Mouse (Mus musculus): ENCODE data around the gene Phf1. TPM values are rescaled to one million over a fixed set of nuclear protein-coding genes. Genes with fewer than 3 reads are reported as not detected.
"Not testable (repeated sequence)": the region's sequence is repeated elsewhere in the genome, so short reads cannot be mapped to it uniquely, and the experiment has no call there.

The Phf1 gene
- polyA plus RNA-seq, 1 experiment = 67.1 TPM

- WGBS = under 1% methylated on average over 69 of the region's 72 CpGs
- Histone ChIP-seq H3K27me3 (ENCODE audit: control insufficient read depth, insufficient read depth, low read length) (no peaks in the 10 kb centered on the region), H3K4me3 (ENCODE audit: low read depth, low read length) (peak within 1 kb of the TSS; percentile 94), H3K36me3 (ENCODE audit: control insufficient read depth, insufficient read depth, low read length) (no peaks in the 10 kb centered on the region), H3K27ac (ENCODE audit: insufficient read depth, low read depth, low read length) (no peak within 1 kb of the TSS; the same call in 1 of the 2 replicates), H3K4me1 (ENCODE audit: control insufficient read depth, insufficient read depth, insufficient read length, low read length) (no peaks in the 10 kb centered on the region)
- TF ChIP-seq POLR2A (IDR thresholded peaks at IDR 0.05; ENCODE audit: low read depth, low read length) = peak; percentile 34; the same call in 1 of the 2 replicates
- peak; percentile 99 for TF ChIP-seq CTCF (IDR thresholded peaks at IDR 0.05; ENCODE audit: extremely low read depth, insufficient read length, insufficient replicate concordance, low read depth, low read length)
Observed at GRCm38 (mm10) chr17:26916711-26917482, 16.0 kb upstream of the Phf1 start, which contains the start of gene Kifc5b. Kifc5b (plus strand) TSS chr17:26917091.

DNA sequence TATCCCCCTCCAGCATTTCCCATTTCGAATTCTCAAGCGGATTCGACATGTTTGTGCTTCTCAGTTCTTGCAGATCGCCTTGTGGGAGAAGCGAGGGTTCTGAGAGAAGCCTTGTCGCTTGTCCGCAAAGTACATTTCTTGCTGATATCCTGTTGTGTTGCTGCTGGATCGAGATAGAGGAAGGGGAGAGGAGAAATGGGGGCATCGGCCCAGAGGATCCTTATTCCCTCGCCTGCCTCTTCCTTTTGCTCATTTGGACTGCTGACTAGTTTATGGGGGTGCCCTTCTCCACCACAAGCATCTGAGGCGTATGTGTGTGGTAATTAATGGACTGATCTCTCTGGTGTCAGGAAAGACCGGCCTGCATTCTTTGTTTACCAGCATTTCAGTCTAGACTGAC, 15.3 kb upstream of the Phf1 start:
- H3K4me1 ChIP-seq (ENCODE audit: control insufficient read depth, insufficient read depth, insufficient read length, low read length); H3K27ac ChIP-seq (ENCODE audit: insufficient read depth, low read depth, low read length); H3K36me3 ChIP-seq (ENCODE audit: control insufficient read depth, insufficient read depth, low read length); H3K27me3 ChIP-seq (ENCODE audit: control insufficient read depth, insufficient read depth, low read length): not testable (repeated sequence)
- peak overlapping the region; percentile 94 for H3K4me3 ChIP-seq (ENCODE audit: low read depth, low read length)
- WGBS = 1% methylated on average over 12 of the region's 12 CpGs

- Histone ChIP-seq H3K27ac (ENCODE audit: insufficient read depth, low read depth, low read length) (no peak overlapping the region), H3K27me3 (ENCODE audit: control insufficient read depth, insufficient read depth, low read length) (no peaks in the 10 kb centered on the region), H3K36me3 (ENCODE audit: control insufficient read depth, insufficient read depth, low read length) (peaks cover 1% of the 10 kb centered on the region; the same call in 1 of the 2 replicates), H3K4me3 (ENCODE audit: low read depth, low read length) (no peak overlapping the region), H3K4me1 (ENCODE audit: control insufficient read depth, insufficient read depth, insufficient read length, low read length) (no peaks in the 10 kb centered on the region)
- WGBS = 58% methylated on average over 2 of the region's 2 CpGs
- no peak for TF ChIP-seq POLR2A (IDR thresholded peaks at IDR 0.05; ENCODE audit: low read depth, low read length)
Observed at GRCm38 (mm10) chr17:26918343-26918742, 14.5 kb upstream of the Phf1 start.

- not testable (repeated sequence) for H3K4me3 ChIP-seq (ENCODE audit: low read depth, low read length); H3K27ac ChIP-seq (ENCODE audit: insufficient read depth, low read depth, low read length); H3K4me1 ChIP-seq (ENCODE audit: control insufficient read depth, insufficient read depth, insufficient read length, low read length); H3K36me3 ChIP-seq (ENCODE audit: control insufficient read depth, insufficient read depth, low read length); H3K27me3 ChIP-seq (ENCODE audit: control insufficient read depth, insufficient read depth, low read length)
- WGBS = 27% methylated on average over 2 of the region's 2 CpGs
Observed at GRCm38 (mm10) chr17:26919516-26919915, 13.3 kb upstream of the Phf1 start.

DNA sequence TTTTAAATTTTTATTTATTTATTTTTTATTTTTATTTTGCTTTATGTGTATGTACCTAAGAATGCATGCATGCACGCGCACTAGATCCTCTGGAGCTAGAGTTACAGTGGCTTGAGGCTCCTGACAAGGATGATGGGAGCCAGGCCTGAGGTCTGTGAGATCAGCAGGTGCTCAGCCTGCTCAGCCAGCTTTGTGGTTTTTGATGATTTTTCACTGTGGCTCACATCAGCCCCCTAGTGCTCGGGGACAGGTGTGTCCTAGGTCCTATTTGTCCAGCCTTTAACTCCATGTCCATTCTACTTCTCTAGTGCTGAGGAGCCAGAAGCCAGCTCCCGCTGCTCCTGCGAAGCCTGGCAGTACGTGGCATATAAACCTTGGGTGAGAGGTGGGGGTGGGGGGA, 10.5 kb upstream of the Phf1 start:
- not testable (repeated sequence) for H3K36me3 ChIP-seq (ENCODE audit: control insufficient read depth, insufficient read depth, low read length); H3K27me3 ChIP-seq (ENCODE audit: control insufficient read depth, insufficient read depth, low read length); H3K4me1 ChIP-seq (ENCODE audit: control insufficient read depth, insufficient read depth, insufficient read length, low read length); H3K27ac ChIP-seq (ENCODE audit: insufficient read depth, low read depth, low read length); H3K4me3 ChIP-seq (ENCODE audit: low read depth, low read length)
- 95% methylated on average over 6 of the region's 6 CpGs for WGBS

DNA sequence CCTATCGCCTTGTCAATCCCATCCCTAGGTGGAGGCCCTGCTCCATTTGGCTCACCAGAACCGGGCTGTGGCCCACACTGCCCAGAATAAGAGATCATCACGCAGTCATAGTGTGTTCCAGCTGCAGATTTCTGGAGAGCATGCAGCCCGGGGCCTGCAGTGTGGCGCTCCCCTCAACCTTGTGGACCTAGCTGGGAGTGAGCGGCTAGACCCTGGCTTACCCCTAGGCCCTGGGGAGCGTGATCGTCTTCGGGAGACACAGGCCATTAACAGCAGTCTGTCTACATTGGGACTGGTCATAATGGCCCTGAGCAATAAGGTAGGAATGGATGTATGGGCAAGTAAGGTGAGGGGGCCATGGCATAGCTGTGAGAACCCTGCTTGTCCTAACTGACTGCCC, 7.4 kb upstream of the Phf1 start:
- H3K27ac ChIP-seq (ENCODE audit: insufficient read depth, low read depth, low read length); H3K4me1 ChIP-seq (ENCODE audit: control insufficient read depth, insufficient read depth, insufficient read length, low read length); H3K27me3 ChIP-seq (ENCODE audit: control insufficient read depth, insufficient read depth, low read length); H3K36me3 ChIP-seq (ENCODE audit: control insufficient read depth, insufficient read depth, low read length); H3K4me3 ChIP-seq (ENCODE audit: low read depth, low read length): not testable (repeated sequence)
- WGBS = 96% methylated on average over 9 of the region's 9 CpGs

DNA sequence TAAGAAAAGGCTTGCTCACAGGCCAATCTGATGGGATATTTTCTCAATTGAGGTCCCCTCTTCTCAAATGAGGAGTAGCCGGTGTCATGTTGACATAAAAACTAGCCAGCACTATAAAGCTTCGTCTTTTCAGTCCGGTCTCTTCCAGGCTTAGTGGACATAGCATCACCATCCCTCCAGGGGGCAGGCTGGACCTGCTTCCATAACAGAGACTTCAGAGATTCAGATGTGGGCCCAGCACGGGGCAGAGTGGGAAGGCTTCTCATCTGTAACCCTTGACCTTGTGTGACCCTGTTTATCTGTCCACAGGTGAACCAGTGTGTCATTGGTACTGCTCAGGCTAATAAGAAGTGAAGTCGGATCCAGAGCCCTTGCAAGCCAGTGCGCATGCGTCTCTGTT, 1.1 kb upstream of the Phf1 start:
- not testable (repeated sequence) for H3K27ac ChIP-seq (ENCODE audit: insufficient read depth, low read depth, low read length); H3K27me3 ChIP-seq (ENCODE audit: control insufficient read depth, insufficient read depth, low read length); H3K4me1 ChIP-seq (ENCODE audit: control insufficient read depth, insufficient read depth, insufficient read length, low read length); H3K4me3 ChIP-seq (ENCODE audit: low read depth, low read length)
- H3K36me3 ChIP-seq (ENCODE audit: control insufficient read depth, insufficient read depth, low read length) = peaks cover 21% of the 10 kb centered on the region
- peak; percentile 51; the same call in 1 of the 2 replicates for TF ChIP-seq CTCF (IDR thresholded peaks at IDR 0.05; ENCODE audit: extremely low read depth, insufficient read length, insufficient replicate concordance, low read depth, low read length)
- 57% methylated on average over 7 of the region's 7 CpGs for WGBS

DNA sequence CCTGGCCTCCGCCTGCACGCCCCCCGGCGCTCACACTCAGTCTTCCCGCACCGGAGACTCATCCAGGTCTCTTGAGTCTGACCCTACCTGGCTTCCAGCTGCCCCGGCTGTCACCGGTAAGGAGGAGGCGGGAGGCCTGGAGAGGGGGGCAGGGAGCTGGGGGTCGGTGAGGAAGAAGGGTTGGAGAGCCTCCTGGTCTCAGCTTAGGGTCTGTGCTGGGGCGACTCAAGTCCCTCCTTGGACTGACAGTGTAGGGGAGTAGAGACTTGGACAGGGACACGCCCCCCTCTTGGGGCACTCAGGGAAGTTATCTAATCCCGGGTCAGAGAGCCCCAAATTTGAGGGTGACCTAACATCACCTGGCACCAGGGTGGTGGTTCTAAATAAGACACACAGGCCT, 567 bp downstream of the Phf1 start:
- Histone ChIP-seq H3K27me3 (ENCODE audit: control insufficient read depth, insufficient read depth, low read length) (no peaks in the 10 kb centered on the region), H3K27ac (ENCODE audit: insufficient read depth, low read depth, low read length) (peak overlapping the region; percentile 60), H3K4me3 (ENCODE audit: low read depth, low read length) (peak overlapping the region; percentile 80), H3K36me3 (ENCODE audit: control insufficient read depth, insufficient read depth, low read length) (peaks cover 24% of the 10 kb centered on the region), H3K4me1 (ENCODE audit: control insufficient read depth, insufficient read depth, insufficient read length, low read length) (peaks cover 11% of the 10 kb centered on the region)
- WGBS = 5% methylated on average over 13 of the region's 13 CpGs
- TF ChIP-seq CTCF (IDR thresholded peaks at IDR 0.05; ENCODE audit: extremely low read depth, insufficient read length, insufficient replicate concordance, low read depth, low read length) = no peak
- TF ChIP-seq POLR2A (IDR thresholded peaks at IDR 0.05; ENCODE audit: low read depth, low read length) = no peak
